Mouse (Mus musculus): Measurements from ENCODE around the gene Cog4.
"Not testable (repeated sequence)": the region's sequence is repeated elsewhere in the genome, so short reads cannot be mapped to it uniquely, and the experiment has no call there.

The Cog4 gene

DNA sequence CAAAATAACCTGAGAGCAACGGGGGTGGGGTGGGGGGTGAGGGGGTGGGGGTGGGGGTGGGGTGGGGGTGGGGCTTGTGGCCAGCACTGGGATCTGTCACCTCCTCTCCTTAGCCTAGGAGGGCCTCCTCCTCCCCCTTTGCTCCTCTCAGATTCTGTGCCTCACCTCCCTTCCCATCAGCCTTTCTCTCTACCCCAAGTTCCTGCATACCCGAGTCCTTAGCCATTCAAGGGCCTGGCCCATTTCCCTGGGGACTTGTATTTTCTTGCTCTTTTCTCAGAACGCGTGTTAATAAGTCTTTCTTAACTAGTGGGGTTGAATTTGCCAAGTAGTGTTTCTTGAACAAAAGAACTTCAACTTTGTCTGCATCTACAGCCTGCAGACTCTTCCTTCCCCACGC is 80.3 kb downstream of the Cog4 start:
- DNase-seq = no peak

DNA sequence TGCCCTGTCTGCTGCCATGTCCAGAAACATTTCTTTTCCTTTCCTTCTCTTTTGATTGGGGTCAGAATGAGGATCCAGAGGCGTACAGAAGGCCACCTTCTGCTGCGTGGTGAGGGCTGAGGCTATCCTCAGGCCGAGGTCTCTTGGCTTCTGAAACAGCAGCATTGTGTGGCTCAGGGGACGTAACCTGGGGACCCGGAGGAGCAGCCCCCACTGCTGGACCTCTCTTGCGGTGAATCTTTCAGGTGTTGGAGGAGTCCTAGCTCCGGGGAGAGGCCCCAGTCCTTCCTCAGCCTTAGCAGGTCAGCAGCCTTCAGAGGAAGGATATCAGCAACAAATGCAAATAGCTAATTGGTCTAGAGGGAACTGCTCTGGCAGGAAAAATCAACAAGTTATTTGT is 82.0 kb downstream of the Cog4 start:
- no peak for DNase-seq

DNA sequence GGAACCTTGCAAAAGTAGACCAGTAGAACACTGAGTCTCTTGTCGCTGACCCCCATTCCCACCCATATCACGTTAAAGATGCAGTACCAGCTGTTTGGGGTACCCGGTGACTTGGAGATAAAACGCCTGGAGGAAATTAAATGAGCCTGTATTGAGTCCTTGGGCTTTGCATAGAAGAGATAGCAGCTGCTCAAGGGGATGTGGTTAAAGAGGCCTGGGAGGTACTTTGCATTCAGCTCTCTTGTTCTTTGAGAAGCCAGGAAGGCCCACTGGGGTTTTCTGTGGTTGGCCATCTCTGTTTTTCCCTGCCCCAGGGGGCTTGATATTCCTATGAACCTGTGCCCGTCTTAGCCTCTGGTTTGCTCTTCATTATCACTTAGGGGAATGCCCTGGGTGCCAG is 82.7 kb downstream of the Cog4 start:
- DNase-seq = no peak

DNA sequence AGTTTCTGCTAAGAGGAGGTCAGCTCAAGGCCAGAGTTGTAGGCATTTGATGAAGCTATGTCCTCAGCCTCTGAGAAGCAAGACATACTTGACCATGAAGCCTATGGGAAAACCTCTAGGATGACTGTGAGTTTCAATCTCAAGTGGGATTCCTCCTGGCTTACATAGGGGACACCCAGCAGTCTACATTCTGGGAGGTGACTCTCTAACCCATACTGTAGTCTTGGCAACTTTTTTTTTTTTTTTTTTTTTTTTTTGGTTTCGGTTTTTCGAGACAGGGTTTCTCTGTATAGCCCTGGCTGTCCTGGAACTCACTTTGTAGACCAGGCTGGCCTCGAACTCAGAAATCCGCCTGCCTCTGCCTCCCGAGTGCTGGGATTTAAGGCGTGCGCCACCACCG is 83.3 kb downstream of the Cog4 start:
- not testable (repeated sequence) for DNase-seq

DNA sequence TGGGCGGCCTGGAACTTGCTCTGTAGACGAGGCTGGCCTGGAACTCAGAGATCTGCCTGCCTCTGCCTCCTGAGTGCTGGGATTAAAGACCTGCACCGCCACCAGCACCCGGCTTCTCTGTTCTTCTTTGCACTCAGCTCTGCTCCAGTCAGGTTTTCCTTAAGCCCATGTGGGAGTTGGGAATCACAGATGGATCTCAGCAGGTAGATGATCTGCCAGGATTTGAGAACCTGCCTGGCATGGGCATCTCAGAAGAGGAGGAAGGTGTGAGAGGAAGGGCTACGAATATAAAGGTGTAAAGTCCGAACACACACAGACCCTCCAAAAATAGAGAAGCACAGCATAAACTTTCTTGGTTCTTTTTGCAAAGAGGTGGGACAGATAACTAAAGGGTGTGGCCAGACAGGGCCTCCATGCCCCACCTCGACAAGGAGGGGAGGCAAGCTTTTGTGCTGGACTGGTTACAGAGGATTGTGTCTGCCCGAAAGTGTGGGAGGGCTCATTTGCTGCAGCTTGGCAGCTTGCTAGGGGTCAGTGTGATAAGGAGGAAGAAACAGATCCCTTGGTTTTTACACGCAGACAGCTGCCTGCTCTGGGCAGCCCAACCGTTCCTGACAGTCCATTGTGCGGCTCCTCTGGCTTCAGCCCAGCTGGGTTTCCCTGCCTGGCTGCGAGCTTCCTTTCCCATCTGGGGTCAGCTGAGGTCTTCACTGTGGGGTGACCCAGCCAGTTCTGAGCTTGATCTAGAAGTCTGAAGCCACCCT is 85.0 kb downstream of the Cog4 start:
- DNase-seq = peak; percentile 67
